Mouse (Mus musculus) olfactory bulb, adult 2 months (tissue): ENCODE results near the gene Gm47969.

Experiments used
- CTCF ChIP-seq: fragments of 200-500 bp; IDR thresholded peaks from 2 replicates; pipeline ENCODE4 v1.5.1; 2012; ENCODE audit warnings: low read depth, mild to moderate bottlenecking, low read length, moderate library complexity; ENCODE audit not compliant: insufficient read depth
- POLR2A ChIP-seq: fragments of 200-500 bp; IDR thresholded peaks from 2 replicates; pipeline ENCODE4 v1.6.1; 2012; ENCODE audit warnings: mild to moderate bottlenecking, low read depth, low read length, moderate library complexity; ENCODE audit not compliant: insufficient read depth

DNA sequence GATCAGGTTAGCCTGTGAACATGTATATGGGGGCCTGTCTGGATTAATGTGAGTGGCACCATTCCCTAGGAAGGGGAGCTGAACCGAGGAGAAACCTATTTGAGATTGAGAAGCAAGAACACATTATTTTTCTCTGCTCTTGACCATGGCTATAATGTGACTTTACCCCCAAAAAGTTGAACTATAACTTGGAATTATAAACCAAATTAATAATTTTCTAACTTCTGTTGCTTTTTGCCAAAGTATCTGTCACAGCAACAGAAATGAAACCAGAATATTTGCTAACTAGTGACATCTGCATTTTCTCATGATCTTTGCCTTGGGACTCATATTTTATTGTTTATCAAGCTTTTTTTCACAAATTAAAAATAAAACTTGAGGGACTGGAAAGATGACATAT lies 28.2 kb upstream of the Gm47969 start:
- no peak for TF ChIP-seq POLR2A
- TF ChIP-seq CTCF, result no peak
